Mouse (Mus musculus) lung, adult 18-20 months (tissue): ENCODE results near the gene Atp2a1.

Source experiments
- DNase-seq, 2 experiments: peaks; one replicate each; pipeline ENCODE4 v3.0.0; 2022; ENCODE audit warnings: mixed read lengths in 2 of 2

The Atp2a1 gene

DNA sequence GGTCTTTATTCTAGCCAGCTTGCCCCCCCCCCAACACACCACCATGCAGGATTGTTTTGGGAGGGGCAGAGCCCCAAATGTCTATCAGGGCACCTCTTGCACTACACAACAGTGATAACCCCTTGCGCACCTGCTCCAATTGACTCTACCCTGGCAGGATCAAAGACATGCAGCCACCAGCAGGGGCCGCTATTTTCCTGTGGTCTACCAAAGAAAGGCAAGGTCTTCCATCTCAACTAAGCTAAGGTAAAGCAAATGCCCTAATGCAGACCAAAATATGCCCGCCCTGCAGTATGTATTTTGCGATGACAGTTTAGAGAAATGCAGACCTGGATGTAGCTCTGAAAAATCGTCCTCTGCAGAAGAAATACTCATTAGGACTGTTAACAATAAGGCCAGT, 63.4 kb downstream of the Atp2a1 start:
- peak; percentile 78 to 80 for DNase-seq

DNA sequence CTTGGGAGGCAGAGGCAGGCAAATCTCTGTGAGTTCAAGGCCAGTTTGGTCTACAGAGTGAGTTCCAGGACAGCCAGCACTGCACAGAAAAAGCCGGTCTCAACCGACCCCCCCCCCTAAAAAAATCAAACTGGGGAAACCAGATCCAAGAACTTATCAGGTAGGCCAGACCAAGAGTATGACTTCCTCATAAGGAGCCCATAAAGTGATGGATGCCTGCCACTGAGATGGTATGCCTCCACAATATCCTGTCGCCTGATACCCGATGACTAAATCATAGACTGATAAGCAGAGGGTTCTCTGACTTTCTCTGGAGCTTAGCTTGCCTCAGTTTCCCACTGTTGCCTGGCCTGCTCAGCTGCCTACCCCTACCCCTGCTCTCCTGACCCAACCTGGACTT, 65.1 kb downstream of the Atp2a1 start:
- DNase-seq, result no peak

- DNase-seq, result no peak
Observed at GRCm38 (mm10) chr7:126397221-126397620, 65.7 kb downstream of the Atp2a1 start.

GRCm38 (mm10) chr7:126396298-126397119, 66.4 kb downstream of the Atp2a1 start, which contains the start of gene Nfatc2ip:
Gene Nfatc2ip (minus strand): TSS chr7:126396737.
- DNase-seq, result peak; percentile 96 to 97
